Mouse (Mus musculus): Measurements from ENCODE around the gene Afap1.

GRCm38 (mm10) chr5:35918387-35918786 is 25.3 kb downstream of the Afap1 start:
- TF ChIP-seq CTCF (IDR thresholded peaks at IDR 0.05; ENCODE audit: low read depth, low read length): no peak
- TF ChIP-seq GATA1 (IDR thresholded peaks at IDR 0.05; ENCODE audit: borderline replicate concordance, low read length): no peak
